Mouse (Mus musculus): ENCODE measurements around the gene Mex3d.
A peak's percentile ranks its signal among the peaks of the same experiment; 100 is the strongest.

Gene Mex3d

GRCm38 (mm10) chr10:80387522-80387959 is at the start of gene Mex3d:
TSS of gene Mex3d (minus strand) at chr10:80387659.
- peak; percentile 90 for DNase-seq (ENCODE audit: low spot score)

- peak; percentile 61 for DNase-seq (ENCODE audit: low spot score)
Observed at GRCm38 (mm10) chr10:80436276-80436675, 48.8 kb upstream of the Mex3d start.

- DNase-seq (ENCODE audit: low spot score) = no peak
Observed at GRCm38 (mm10) chr10:80435764-80436163, 48.3 kb upstream of the Mex3d start.

GRCm38 (mm10) chr10:80434823-80435222 is 47.4 kb upstream of the Mex3d start:
- no peak for DNase-seq (ENCODE audit: low spot score)

- DNase-seq (ENCODE audit: low spot score) = no peak
Observed at GRCm38 (mm10) chr10:80434233-80434592, 46.8 kb upstream of the Mex3d start.

GRCm38 (mm10) chr10:80433513-80434232 is 46.2 kb upstream of the Mex3d start, which contains the start of gene Tcf3:
TSS of gene Tcf3 (minus strand) at chr10:80433647.
- DNase-seq (ENCODE audit: low spot score) = peak; percentile 97

GRCm38 (mm10) chr10:80432936-80433512 is 45.6 kb upstream of the Mex3d start:
- peak; percentile 55 for DNase-seq (ENCODE audit: low spot score)

GRCm38 (mm10) chr10:80432387-80432785 is 44.9 kb upstream of the Mex3d start:
- DNase-seq (ENCODE audit: low spot score) = no peak

GRCm38 (mm10) chr10:80431570-80432386 is 44.3 kb upstream of the Mex3d start:
- no peak for DNase-seq (ENCODE audit: low spot score)

- DNase-seq (ENCODE audit: low spot score) = no peak
Observed at GRCm38 (mm10) chr10:80430375-80430980, 43.0 kb upstream of the Mex3d start.

- no peak for DNase-seq (ENCODE audit: low spot score)
Observed at GRCm38 (mm10) chr10:80429800-80430199, 42.3 kb upstream of the Mex3d start.

GRCm38 (mm10) chr10:80425041-80425440 is 37.6 kb upstream of the Mex3d start:
- no peak for DNase-seq (ENCODE audit: low spot score)

- peak; percentile 61 for DNase-seq (ENCODE audit: low spot score)
Observed at GRCm38 (mm10) chr10:80423562-80423961, 36.1 kb upstream of the Mex3d start.

- no peak for DNase-seq (ENCODE audit: low spot score)
Observed at GRCm38 (mm10) chr10:80421651-80422472, 34.4 kb upstream of the Mex3d start.

GRCm38 (mm10) chr10:80421208-80421607 is 33.7 kb upstream of the Mex3d start:
- no peak for DNase-seq (ENCODE audit: low spot score)

- no peak for DNase-seq (ENCODE audit: low spot score)
Observed at GRCm38 (mm10) chr10:80420729-80421128, 33.3 kb upstream of the Mex3d start.

GRCm38 (mm10) chr10:80419419-80419818 is 32.0 kb upstream of the Mex3d start:
- DNase-seq (ENCODE audit: low spot score) = no peak

GRCm38 (mm10) chr10:80418311-80418710 is 30.9 kb upstream of the Mex3d start:
- DNase-seq (ENCODE audit: low spot score) = no peak

GRCm38 (mm10) chr10:80417841-80418240 is 30.4 kb upstream of the Mex3d start:
- DNase-seq (ENCODE audit: low spot score) = no peak

- DNase-seq (ENCODE audit: low spot score) = no peak
Observed at GRCm38 (mm10) chr10:80417371-80417770, 29.9 kb upstream of the Mex3d start.

- DNase-seq (ENCODE audit: low spot score) = no peak
Observed at GRCm38 (mm10) chr10:80415566-80415965, 28.1 kb upstream of the Mex3d start.
